Mouse (Mus musculus) kidney, embryonic 14.5 days (tissue): ENCODE data around the gene Vamp2. TPM values are rescaled to one million over a fixed set of nuclear protein-coding genes. Genes with fewer than 3 reads are reported as not detected.

ENCODE experiments used
- ATAC-seq: fragments of 200-750 bp; cut with Nextera tagmentation; 2 replicates; pipeline ENCODE4 v1.8.0; 2017; ENCODE audit warnings: moderate number of reproducible peaks, mild to moderate bottlenecking, moderate TSS enrichment, moderate library complexity; ENCODE audit not compliant: low FRiP score, low TSS enrichment
- H3K27ac ChIP-seq: fragments of 300-500 bp; sonication (generic); 2 replicates; pipeline ENCODE4 v1.5.1; 2014; ENCODE audit warnings: low read depth, mild to moderate bottlenecking, low read length, moderate library complexity, mixed read lengths
- H3K27me3 ChIP-seq: fragments of 300-500 bp; sonication (generic); 2 replicates; pipeline ENCODE4 v1.6.1; 2014; ENCODE audit warnings: mild to moderate bottlenecking, low read length; ENCODE audit not compliant: control insufficient read depth, insufficient read depth
- H3K36me3 ChIP-seq: fragments of 300-500 bp; sonication (generic); 2 replicates; pipeline ENCODE4 v1.6.1; 2014; ENCODE audit warnings: low read length, mixed read lengths; ENCODE audit not compliant: control insufficient read depth, insufficient read depth
- H3K4me1 ChIP-seq: fragments of 300-500 bp; sonication (generic); 2 replicates; pipeline ENCODE4 v1.6.1; 2014; ENCODE audit warnings: low read length, mixed read lengths; ENCODE audit not compliant: control insufficient read depth, insufficient read depth
- H3K4me2 ChIP-seq: fragments of 300-500 bp; sonication (generic); replicated peaks from 2 replicates; pipeline ENCODE4 v1.6.1; 2014; ENCODE audit warnings: low read depth, mild to moderate bottlenecking, low read length
- H3K4me3 ChIP-seq: fragments of 300-500 bp; sonication (generic); 2 replicates; pipeline ENCODE4 v1.5.1; 2014; ENCODE audit warnings: mild to moderate bottlenecking, low read length
- H3K9ac ChIP-seq: fragments of 300-500 bp; sonication (generic); 2 replicates; pipeline ENCODE4 v1.6.1; 2014; ENCODE audit warnings: low read depth, mild to moderate bottlenecking, low read length, moderate library complexity
- H3K9me3 ChIP-seq: fragments of 300-500 bp; sonication (generic); 2 replicates; pipeline ENCODE4 v1.6.1; 2016; ENCODE audit warnings: low read length; ENCODE audit not compliant: control insufficient read depth
- WGBS: fragments of 180-500 bp; shearing (Covaris S2); extraction: QIAGEN DNeasy Blood & Tissue Kit; methylation state at CpG from one replicate; pipeline ENCODE4 v1.1.7; 2014; 5-methylcytosine and 5-hydroxymethylcytosine counted together
- polyA plus RNA-seq: library from polyadenylated mRNA; unstranded; fragments of >200 nt; fragmentation: Nextera tagmentation; extraction: Ambion mirVana; gene quantifications from 2 replicates; pipeline ENCODE4 v1.2.1, GENCODE M21; 2014

Gene Vamp2
- polyA plus RNA-seq: 57.5 and 86.5 TPM in 2 replicates

- Histone ChIP-seq H3K9ac (peak within 1 kb of the TSS; percentile 99), H3K27me3 (no peaks in the 10 kb centered on the region), H3K4me1 (peaks cover 21% of the 10 kb centered on the region), H3K9me3 (no peaks in the 10 kb centered on the region), H3K27ac (peak within 1 kb of the TSS; percentile 94), H3K4me3 (peak within 1 kb of the TSS; percentile 100), H3K4me2 (peak within 1 kb of the TSS; percentile 95), H3K36me3 (peaks cover 33% of the 10 kb centered on the region)
- peak; percentile 62 for ATAC-seq
- WGBS: 1% methylated on average over 58 of the region's 67 CpGs
Measured at GRCm38 (mm10) chr11:69088103-69088855, at the start of gene Vamp2. Gene Vamp2 (plus strand): TSS chr11:69088490.

DNA sequence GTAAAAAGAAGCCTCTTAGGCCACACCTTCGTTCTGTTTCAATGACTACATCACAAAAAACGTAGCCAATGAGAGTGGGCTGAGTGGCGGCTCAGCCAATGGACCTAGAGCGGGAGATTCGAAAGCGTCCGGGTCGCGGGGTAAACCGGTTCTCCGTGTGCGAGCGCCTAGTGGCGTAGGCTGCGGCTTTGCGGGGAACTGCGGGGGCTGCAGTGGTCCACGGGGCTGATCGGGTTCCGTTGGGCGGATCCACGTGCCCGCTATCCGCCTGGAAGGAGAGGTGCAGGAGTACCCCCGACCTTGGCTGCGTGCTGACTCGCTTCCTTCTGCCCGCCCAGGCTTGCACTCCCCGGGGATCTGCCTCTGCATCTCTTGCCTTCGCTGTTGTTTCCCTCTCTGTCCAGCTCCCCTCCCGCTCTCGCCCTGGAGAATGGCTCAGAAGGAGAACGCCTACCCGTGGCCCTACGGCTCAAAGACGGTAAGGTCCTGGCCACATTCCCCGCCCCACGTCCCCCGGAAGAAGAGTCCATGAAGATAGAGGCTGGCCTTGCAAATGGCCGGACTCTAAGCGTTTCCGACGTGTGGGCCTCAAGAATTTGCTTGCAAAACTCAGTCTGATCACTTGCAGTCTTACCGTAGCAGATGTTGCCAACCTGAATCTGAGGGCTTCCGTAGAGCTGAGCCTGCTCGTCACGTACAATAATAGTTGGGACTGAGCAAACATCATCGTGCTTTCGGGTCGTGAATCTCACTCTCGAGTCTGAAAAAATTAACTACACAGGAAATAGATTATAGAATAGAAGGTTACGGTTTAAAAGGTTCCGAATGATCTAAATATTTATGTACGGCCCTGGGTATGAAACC is 42.5 kb upstream of the Vamp2 start, which contains the start of gene Aurkb:
TSS of gene Aurkb (plus strand) at position 117 of the 864 bp plus-strand sequence.
- peaks cover 15% of the 10 kb centered on the region for H3K4me1 ChIP-seq
- no peaks in the 10 kb centered on the region for H3K9me3 ChIP-seq
- peak; percentile 81 for ATAC-seq
- H3K4me2 ChIP-seq: peak within 1 kb of the TSS; percentile 76
- peak within 1 kb of the TSS; percentile 90 for H3K4me3 ChIP-seq
- WGBS: under 1% methylated on average over 54 of the region's 54 CpGs
- H3K27ac ChIP-seq: peak within 1 kb of the TSS; percentile 96
- peaks cover 30% of the 10 kb centered on the region for H3K36me3 ChIP-seq
- no peaks in the 10 kb centered on the region for H3K27me3 ChIP-seq
- peak within 1 kb of the TSS; percentile 88 for H3K9ac ChIP-seq

GRCm38 (mm10) chr11:69046395-69046774 is 41.9 kb upstream of the Vamp2 start:
- no peak for ATAC-seq
- Histone ChIP-seq H3K27ac (peak overlapping the region; percentile 96), H3K27me3 (no peaks in the 10 kb centered on the region), H3K4me2 (peak overlapping the region; percentile 76), H3K4me1 (peaks cover 15% of the 10 kb centered on the region), H3K4me3 (peak overlapping the region; percentile 90), H3K36me3 (peaks cover 36% of the 10 kb centered on the region), H3K9me3 (no peaks in the 10 kb centered on the region), H3K9ac (peak overlapping the region; percentile 88)
- WGBS: 10% methylated on average over 9 of the region's 9 CpGs

DNA sequence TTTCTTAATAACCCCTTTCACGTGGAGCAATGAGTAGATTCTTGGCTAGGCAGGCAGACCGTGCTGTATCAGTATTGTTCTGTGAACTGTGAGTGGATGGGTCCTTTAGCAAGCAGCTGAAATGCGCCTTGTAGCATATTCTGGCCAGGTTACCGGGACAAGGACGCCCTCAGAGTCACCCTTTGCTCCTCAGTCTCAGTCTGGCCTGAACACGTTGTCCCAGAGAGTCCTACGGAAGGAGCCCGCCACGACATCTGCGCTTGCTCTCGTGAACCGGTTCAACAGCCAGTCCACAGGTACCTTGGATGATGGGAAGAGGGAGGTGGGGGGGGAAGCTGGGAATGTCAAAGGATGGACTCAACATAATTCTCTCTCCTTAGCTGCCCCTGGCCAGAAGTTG is 40.7 kb upstream of the Vamp2 start:
- Histone ChIP-seq H3K36me3 (peaks cover 41% of the 10 kb centered on the region), H3K9me3 (no peaks in the 10 kb centered on the region), H3K4me2 (peak overlapping the region; percentile 76; the same call in 1 of the 2 replicates), H3K27me3 (no peaks in the 10 kb centered on the region), H3K27ac (no peak overlapping the region), H3K9ac (no peak overlapping the region), H3K4me3 (no peak overlapping the region), H3K4me1 (peaks cover 15% of the 10 kb centered on the region)
- 88% methylated on average over 12 of the region's 12 CpGs for WGBS
- ATAC-seq: no peak

GRCm38 (mm10) chr11:69048151-69048550 is 40.1 kb upstream of the Vamp2 start:
- WGBS: 93% methylated on average over 14 of the region's 14 CpGs

GRCm38 (mm10) chr11:69050748-69051147 is 37.5 kb upstream of the Vamp2 start:
- no peaks in the 10 kb centered on the region for H3K27me3 ChIP-seq
- no peak for ATAC-seq
- H3K4me2 ChIP-seq: no peak overlapping the region
- no peak overlapping the region for H3K27ac ChIP-seq
- peaks cover 15% of the 10 kb centered on the region for H3K4me1 ChIP-seq
- no peaks in the 10 kb centered on the region for H3K9me3 ChIP-seq
- H3K36me3 ChIP-seq: peaks cover 44% of the 10 kb centered on the region
- no peak overlapping the region for H3K9ac ChIP-seq
- no peak overlapping the region for H3K4me3 ChIP-seq
- WGBS: 85% methylated on average over 8 of the region's 8 CpGs

More at GRCm38 (mm10) chr11:69048151-69048550, 40.1 kb upstream of the Vamp2 start:
- Histone ChIP-seq H3K27ac (no peak overlapping the region), H3K27me3 (no peaks in the 10 kb centered on the region), H3K4me2 (no peak overlapping the region), H3K4me1 (peaks cover 15% of the 10 kb centered on the region), H3K9ac (no peak overlapping the region), H3K4me3 (no peak overlapping the region), H3K9me3 (no peaks in the 10 kb centered on the region), H3K36me3 (peaks cover 41% of the 10 kb centered on the region)
- ATAC-seq: no peak

GRCm38 (mm10) chr11:69051771-69052170 is 36.5 kb upstream of the Vamp2 start:
- H3K36me3 ChIP-seq: peaks cover 44% of the 10 kb centered on the region
- no peaks in the 10 kb centered on the region for H3K9me3 ChIP-seq
- no peak overlapping the region for H3K4me2 ChIP-seq
- H3K4me3 ChIP-seq: no peak overlapping the region
- no peak overlapping the region for H3K9ac ChIP-seq
- peaks cover 10% of the 10 kb centered on the region for H3K4me1 ChIP-seq
- H3K27ac ChIP-seq: no peak overlapping the region
- no peak for ATAC-seq
- WGBS: 91% methylated on average over 4 of the region's 4 CpGs
- H3K27me3 ChIP-seq: no peaks in the 10 kb centered on the region

DNA sequence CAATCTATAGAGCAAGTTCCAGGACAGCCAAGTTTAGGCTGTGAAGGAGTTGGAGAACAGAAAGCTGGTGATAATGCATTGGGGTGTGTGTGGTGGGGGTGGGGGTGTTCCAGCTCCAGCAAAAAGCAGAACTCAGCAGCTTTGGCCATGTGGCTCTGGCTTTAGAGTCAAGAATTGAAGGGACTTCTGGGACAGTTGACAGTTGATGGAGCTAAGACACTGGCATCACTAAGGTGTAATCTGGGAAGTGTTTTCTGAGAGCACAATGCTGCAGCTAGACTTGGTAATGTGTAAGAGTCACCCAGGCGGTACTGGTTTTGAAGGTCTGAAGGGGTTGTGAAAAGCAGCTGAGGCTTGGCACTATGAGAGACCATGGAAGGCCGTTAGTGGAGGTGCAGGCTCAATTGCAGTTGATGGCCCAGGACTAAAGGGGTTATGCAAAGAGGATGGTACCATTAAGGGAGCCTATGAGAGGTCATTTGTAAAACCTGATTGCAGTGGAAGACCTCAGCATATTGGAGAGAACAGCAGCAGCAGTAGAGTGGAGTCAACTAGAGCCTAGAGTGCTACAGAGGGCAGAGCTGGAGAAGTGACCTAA is 35.4 kb upstream of the Vamp2 start:
- 58% methylated on average over 2 of the region's 2 CpGs for WGBS
- no peak for ATAC-seq
- Histone ChIP-seq H3K4me3 (no peak overlapping the region), H3K27ac (no peak overlapping the region), H3K4me1 (0 out of 2 replicates have a peak, but pooled peaks cover 4% of the 10 kb centered on the region), H3K4me2 (no peak overlapping the region), H3K36me3 (peaks cover 41% of the 10 kb centered on the region), H3K9ac (no peak overlapping the region), H3K9me3 (no peaks in the 10 kb centered on the region), H3K27me3 (no peaks in the 10 kb centered on the region)
